Mouse (Mus musculus): ENCODE results near the gene Gm17334.

Gm17334 gene

DNA sequence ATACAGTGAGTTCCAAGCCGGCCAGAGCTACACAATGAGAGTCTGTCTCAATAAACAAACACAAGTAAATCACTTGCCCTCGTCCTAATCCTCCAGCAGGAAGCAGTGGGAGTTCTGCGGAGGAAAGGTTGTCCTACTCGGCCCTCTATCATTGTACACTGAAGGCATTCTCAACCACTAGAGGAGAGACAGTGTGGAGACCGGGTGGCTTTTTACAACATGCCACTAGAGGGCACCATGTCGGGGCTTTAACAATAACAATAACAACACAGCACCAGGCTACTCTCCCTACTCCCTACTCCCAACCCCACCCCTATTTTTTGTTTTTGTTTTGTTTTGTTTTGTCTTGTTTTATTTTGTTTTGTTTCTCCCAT lies 35.4 kb downstream of the Gm17334 start:
- DNase-seq: no peak

DNA sequence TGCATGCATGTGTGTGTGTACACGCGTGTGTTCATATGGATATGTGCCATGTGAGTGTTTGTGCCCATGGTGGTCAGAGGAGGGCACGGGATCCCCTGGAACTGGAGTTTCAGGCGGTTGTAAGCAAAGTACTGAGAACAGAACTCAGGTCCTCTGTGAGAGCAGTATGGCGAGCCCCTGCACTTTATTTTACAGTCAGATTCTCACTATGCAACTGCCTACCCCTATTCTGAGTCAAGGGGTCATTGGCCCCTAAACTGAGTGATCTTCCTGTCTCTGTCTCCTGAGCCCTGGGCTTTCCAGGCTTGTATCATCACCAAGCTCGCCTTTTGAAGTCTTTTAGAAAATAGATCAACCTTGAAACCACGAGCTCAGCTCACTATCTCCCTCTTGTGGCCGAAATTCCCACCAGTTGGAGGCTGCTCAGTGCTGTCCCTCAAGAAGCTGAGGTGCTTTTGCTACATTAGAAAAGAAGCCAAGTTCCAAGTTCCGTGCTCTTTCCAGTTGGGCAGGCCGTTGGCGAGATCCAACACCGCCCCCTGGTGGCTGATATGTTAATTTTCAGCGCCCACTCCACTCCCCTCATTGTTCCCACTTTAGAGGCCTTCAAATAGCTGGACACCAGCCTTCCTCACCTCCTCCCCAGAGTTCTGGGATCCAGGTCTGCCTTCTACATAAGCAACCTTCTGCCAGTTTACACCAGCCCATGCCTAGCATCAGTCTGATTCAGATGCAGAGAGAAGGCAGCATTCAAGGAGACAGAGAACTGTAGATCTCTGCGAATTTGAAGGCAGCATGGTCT lies 36.0 kb downstream of the Gm17334 start:
- peak; percentile 29 for DNase-seq

- DNase-seq: peak; percentile 63
Measured at GRCm38 (mm10) chr11:53735682-53736245, 37.2 kb downstream of the Gm17334 start.

DNA sequence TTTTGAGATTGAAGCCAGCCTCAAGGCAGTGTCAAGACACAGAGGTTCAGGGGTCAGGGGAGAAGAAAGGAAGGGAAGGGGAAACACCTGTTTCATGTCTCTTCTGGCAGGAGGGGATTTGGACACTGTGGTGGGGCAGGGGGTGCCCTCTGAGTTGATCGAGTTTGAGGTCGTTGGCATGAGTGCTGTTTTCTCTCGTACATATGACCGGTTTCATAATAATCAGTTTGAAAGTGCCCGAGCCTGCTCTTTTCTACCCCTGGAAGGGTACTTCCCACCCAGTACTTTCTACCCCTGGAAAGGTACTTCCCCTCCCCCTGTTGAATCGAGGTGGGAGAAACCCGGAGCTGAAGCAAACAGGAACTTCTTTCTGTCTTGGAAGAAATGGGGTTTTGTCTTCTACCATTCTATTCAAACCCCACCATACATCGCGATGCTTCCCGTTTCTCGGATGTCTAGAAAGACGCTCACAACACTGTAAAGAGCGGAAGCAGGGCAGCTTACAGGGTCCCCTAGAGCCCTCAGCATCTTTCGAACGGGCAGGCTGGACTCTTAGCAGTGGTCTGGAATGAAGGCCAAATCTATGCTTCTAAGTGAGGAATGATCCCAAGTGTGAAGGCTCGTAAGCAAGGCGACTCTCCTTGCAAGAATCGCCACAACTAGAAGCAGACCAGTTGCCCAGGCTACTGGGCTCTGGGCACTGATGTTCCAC lies 37.9 kb downstream of the Gm17334 start:
- no peak for DNase-seq

DNA sequence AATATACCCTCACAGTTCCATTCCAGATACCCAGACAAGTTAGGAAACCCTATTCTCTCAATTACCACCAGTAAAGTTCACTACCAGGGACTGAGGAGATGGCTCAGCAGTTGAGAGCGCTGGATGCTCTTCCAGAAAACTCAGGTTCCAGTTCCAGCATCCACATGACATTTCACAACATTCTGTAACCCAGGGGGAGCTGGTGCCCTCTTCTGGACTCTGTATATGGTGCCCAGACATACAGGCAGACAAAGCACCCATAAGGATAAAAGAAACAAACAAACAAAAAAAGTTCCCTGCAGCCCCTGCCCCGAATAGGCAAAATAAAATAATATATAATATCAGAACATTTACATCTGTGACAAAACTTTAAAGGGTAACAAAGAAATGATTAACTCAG lies 38.6 kb downstream of the Gm17334 start:
- DNase-seq: no peak

DNA sequence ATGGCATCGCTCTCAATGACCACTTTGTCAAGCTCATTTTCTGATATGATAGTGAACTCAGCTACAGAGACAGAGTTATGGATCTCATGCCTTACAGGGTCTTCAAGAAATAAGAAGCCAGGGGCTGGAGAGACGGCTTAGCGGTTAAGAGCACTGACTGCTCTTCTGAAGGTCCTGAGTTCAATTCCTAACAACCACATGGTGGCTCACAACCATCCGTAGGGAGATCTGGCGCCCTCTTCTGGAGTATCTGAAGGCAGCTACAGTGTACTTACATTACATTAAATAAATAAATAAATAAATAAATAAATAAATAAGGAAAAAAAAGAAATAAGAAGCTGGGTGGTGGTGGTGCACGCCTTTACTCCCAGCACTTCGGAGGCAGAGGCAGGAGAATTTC lies 39.2 kb downstream of the Gm17334 start:
- no peak for DNase-seq

DNA sequence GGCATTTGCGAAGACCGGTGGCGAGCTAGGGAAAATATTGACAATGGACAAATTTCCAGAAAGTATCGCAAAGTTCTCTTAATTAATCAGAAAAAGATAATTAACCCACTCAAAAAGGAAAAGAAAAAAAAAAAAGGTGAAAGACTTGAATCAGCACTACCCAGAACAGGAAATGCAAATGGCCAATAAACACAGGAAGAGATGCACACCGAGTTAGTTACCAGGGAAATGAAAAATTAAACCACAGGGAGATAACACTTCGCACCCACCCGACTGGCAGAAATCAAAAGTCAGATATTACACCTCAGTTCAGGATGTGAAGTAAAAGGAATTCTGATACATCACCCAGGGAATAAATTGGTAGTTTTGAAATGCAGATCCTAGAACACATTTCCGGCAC lies 40.7 kb downstream of the Gm17334 start:
- DNase-seq: no peak

GRCm38 (mm10) chr11:53731457-53731856 lies 41.5 kb downstream of the Gm17334 start:
- no peak for DNase-seq

All from cerebellum, adult 11-12 months (tissue).